Mouse (Mus musculus) sigmoid colon, adult 10 weeks (tissue): ENCODE data around the gene Slc24a2. TPM values are rescaled to one million over a fixed set of nuclear protein-coding genes. Genes with fewer than 3 reads are reported as not detected.

ENCODE experiments used
- polyA plus RNA-seq: library from polyadenylated mRNA; stranded (reverse); fragments of 350-450 nt; fragmentation: Illumina TruSeq; extraction: RNeasy Lipid Tissue Mini Kit (QIAGEN cat#74804); gene quantifications from one replicate; pipeline ENCODE4 v1.2.3, GENCODE M21; 2014; ENCODE audit warnings: low read depth, low replicate concordance

Slc24a2 gene
- polyA plus RNA-seq: 0.35 TPM

DNA sequence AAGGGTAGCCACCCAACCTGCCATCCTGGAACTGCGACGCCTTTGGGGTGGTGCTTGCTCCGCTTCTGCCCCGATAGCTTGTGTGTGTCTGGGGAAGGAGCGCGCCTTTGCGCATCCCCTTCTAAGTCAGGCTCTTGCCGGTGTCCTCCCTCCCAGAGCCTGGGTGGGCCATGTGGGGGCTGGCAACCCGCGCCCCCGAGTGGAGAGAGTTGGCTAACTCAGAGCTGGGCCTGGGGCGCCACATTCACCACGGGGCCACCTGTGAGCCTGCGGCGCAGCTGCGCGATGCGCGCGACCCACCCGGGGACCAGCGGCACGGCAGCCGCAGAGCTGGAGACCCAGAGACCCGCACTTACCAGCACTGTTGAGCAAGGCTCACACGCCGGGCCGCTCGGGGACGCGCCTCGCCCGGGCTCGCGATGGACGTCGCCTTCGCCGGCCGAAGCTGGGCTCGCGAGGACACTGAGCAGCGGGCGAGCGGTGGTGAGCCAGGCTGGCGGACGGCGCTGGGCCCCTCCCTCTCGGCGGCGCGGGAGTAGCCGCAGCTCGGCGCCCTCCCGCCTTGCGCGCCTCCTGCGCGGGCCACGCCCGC lies at the start of gene Slc24a2:
Gene Slc24a2 (minus strand): TSS at position 518 of the 592 bp plus-strand sequence.

